Mouse (Mus musculus) heart, embryonic 14.5 days (tissue): ENCODE data around the gene Paics. TPM values are rescaled to one million over a fixed set of nuclear protein-coding genes. Genes with fewer than 3 reads are reported as not detected.
"Not testable (repeated sequence)": the region's sequence is repeated elsewhere in the genome, so short reads cannot be mapped to it uniquely, and the experiment has no call there.

Source experiments
- ATAC-seq: fragments of 200-750 bp; cut with Nextera tagmentation; 2 replicates; pipeline ENCODE4 v1.8.0; 2017; ENCODE audit warnings: low read depth, moderate TSS enrichment; ENCODE audit not compliant: insufficient number of reproducible peaks, insufficient read depth, low FRiP score
- H3K27ac ChIP-seq, 2 experiments: fragments of 200-500 bp in 1 of 2; fragments of 300-500 bp in 1 of 2; sonication (generic) in 1 of 2; replicated peaks in 1 of 2; 2 replicates each; pipeline ENCODE4 v1.5.1; 2012 to 2014; ENCODE audit warnings: low read depth in 2 of 2, low read length in 2 of 2, control low read depth in 1 of 2, mild to moderate bottlenecking in 1 of 2, mixed read lengths in 1 of 2; ENCODE audit not compliant: control insufficient read depth in 1 of 2, insufficient read depth in 1 of 2
- H3K27me3 ChIP-seq: fragments of 300-500 bp; sonication (generic); 2 replicates; pipeline ENCODE4 v1.6.1; 2014; ENCODE audit warnings: mild to moderate bottlenecking, low read length, control low read depth; ENCODE audit not compliant: control insufficient read depth, insufficient read depth
- H3K36me3 ChIP-seq: fragments of 300-500 bp; sonication (generic); 2 replicates; pipeline ENCODE4 v1.6.1; 2014; ENCODE audit warnings: mild to moderate bottlenecking, control low read depth, low read length, mixed read lengths; ENCODE audit not compliant: control insufficient read depth, insufficient read depth
- H3K4me1 ChIP-seq, 2 experiments: fragments of 200-500 bp in 1 of 2; fragments of 300-500 bp in 1 of 2; sonication (generic) in 1 of 2; 2 replicates each; pipeline ENCODE4 v1.6.1; 2012 to 2014; ENCODE audit warnings: low read length in 2 of 2, control low read depth in 1 of 2, mixed read lengths in 1 of 2; ENCODE audit not compliant: control insufficient read depth in 2 of 2, insufficient read depth in 2 of 2
- H3K4me2 ChIP-seq: fragments of 300-500 bp; sonication (generic); 2 replicates; pipeline ENCODE4 v1.6.1; 2014; ENCODE audit warnings: mild to moderate bottlenecking, low read length
- H3K4me3 ChIP-seq, 2 experiments: fragments of 200-500 bp in 1 of 2; fragments of 300-500 bp in 1 of 2; sonication (generic) in 1 of 2; 2 replicates each; pipeline ENCODE4 v1.5.1; 2012 to 2014; ENCODE audit warnings: low read length in 2 of 2, mild to moderate bottlenecking in 2 of 2, control low read depth in 1 of 2, low read depth in 1 of 2, moderate library complexity in 1 of 2; ENCODE audit not compliant: control insufficient read depth in 1 of 2, insufficient read depth in 1 of 2
- H3K9ac ChIP-seq: fragments of 300-500 bp; sonication (generic); 2 replicates; pipeline ENCODE4 v1.6.1; 2014; ENCODE audit warnings: mild to moderate bottlenecking, low read length
- H3K9me3 ChIP-seq: fragments of 300-500 bp; sonication (generic); 2 replicates; pipeline ENCODE4 v1.6.1; 2016; ENCODE audit warnings: low read length, control low read depth; ENCODE audit not compliant: control insufficient read depth
- WGBS: fragments of 180-500 bp; shearing (Covaris S2); extraction: QIAGEN DNeasy Blood & Tissue Kit; methylation state at CpG from one replicate; pipeline ENCODE4 v1.1.7; 2014; 5-methylcytosine and 5-hydroxymethylcytosine counted together
- polyA plus RNA-seq: library from polyadenylated mRNA; unstranded; fragments of >200 nt; fragmentation: Nextera tagmentation; extraction: Ambion mirVana; gene quantifications from 2 replicates; pipeline ENCODE4 v1.2.1, GENCODE M21; 2014

Paics gene
- polyA plus RNA-seq, 1 experiment from 2014 or later = 231 TPM

- WGBS = 88% methylated on average over 3 of the region's 3 CpGs
- Histone ChIP-seq H3K9ac (no peak overlapping the region), H3K36me3 (peaks cover 98% of the 10 kb centered on the region), H3K4me2 (no peak overlapping the region), H3K27me3 (no peaks in the 10 kb centered on the region), H3K4me1 (no peaks in the 10 kb centered on the region), H3K9me3 (no peaks in the 10 kb centered on the region), H3K27ac (no peak overlapping the region), H3K4me3 (no peak overlapping the region)
- ATAC-seq = no peak
Measured at GRCm38 (mm10) chr5:76964651-76965050, 13.5 kb downstream of the Paics start.

GRCm38 (mm10) chr5:76969250-76969649 lies 18.1 kb downstream of the Paics start:
- ATAC-seq = no peak
- peaks cover 61% of the 10 kb centered on the region for H3K36me3 ChIP-seq
- no peak overlapping the region for H3K9ac ChIP-seq
- WGBS = 77% methylated on average over 5 of the region's 5 CpGs
- H3K4me3 ChIP-seq = no peak overlapping the region
- H3K4me2 ChIP-seq = no peak overlapping the region
- no peaks in the 10 kb centered on the region for H3K9me3 ChIP-seq
- no peak overlapping the region for H3K27ac ChIP-seq
- no peaks in the 10 kb centered on the region for H3K27me3 ChIP-seq
- H3K4me1 ChIP-seq = peaks cover 0 to 10% of the 10 kb centered on the region in 2 experiments; a peak in 1 of 4 replicates

DNA sequence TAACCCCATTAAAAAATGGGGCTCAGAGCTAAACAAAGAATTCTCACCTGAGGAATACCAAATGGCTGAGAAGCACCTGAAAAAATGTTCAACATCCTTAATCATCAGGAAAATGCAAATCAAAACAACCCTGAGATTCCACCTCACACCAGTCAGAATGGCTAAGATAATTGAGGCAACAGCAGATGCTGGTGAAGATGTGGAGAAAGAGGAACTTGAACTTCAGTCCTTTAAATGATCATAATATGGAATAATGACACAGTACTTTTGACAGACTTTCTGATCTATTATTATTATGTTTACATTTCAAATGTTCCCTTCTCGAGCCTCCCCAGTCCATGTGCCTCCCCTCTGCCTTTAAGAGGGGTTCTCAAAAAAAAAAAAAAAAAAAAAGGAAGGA lies 20.0 kb downstream of the Paics start:
- 83% methylated on average over 1 of the region's 1 CpGs for WGBS

GRCm38 (mm10) chr5:76973488-76973887 lies 22.4 kb downstream of the Paics start:
- 61% methylated on average over 3 of the region's 3 CpGs for WGBS
- H3K27me3 ChIP-seq = no peaks in the 10 kb centered on the region
- ATAC-seq = no peak
- H3K27ac ChIP-seq = no peak overlapping the region
- peak overlapping the region; percentile 92; the same call in 1 of the 2 replicates for H3K9ac ChIP-seq
- H3K4me2 ChIP-seq = peak overlapping the region; percentile 94
- no peaks in the 10 kb centered on the region for H3K9me3 ChIP-seq
- peaks cover 42% of the 10 kb centered on the region for H3K36me3 ChIP-seq
- H3K4me3 ChIP-seq = peak overlapping the region in 1 of 2 experiments; percentile 88; a peak in 1 of 4 replicates
- peaks cover 0 to 16% of the 10 kb centered on the region in 2 experiments; a peak in 2 of 4 replicates for H3K4me1 ChIP-seq

More for the DNA sequence above, 20.0 kb downstream of the Paics start:
- H3K9ac ChIP-seq, H3K4me3 ChIP-seq, H3K27me3 ChIP-seq, H3K9me3 ChIP-seq, H3K4me2 ChIP-seq, H3K27ac ChIP-seq, ATAC-seq: not testable (repeated sequence)
- H3K36me3 ChIP-seq = peaks cover 43% of the 10 kb centered on the region
- H3K4me1 ChIP-seq = peaks cover 0 to 16% of the 10 kb centered on the region in 2 experiments; a peak in 2 of 4 replicates

- H3K27ac ChIP-seq = peak overlapping the region in 1 of 2 experiments; percentile 88; a peak in 1 of 4 replicates
Measured at GRCm38 (mm10) chr5:76974207-76974553, 23.1 kb downstream of the Paics start.

DNA sequence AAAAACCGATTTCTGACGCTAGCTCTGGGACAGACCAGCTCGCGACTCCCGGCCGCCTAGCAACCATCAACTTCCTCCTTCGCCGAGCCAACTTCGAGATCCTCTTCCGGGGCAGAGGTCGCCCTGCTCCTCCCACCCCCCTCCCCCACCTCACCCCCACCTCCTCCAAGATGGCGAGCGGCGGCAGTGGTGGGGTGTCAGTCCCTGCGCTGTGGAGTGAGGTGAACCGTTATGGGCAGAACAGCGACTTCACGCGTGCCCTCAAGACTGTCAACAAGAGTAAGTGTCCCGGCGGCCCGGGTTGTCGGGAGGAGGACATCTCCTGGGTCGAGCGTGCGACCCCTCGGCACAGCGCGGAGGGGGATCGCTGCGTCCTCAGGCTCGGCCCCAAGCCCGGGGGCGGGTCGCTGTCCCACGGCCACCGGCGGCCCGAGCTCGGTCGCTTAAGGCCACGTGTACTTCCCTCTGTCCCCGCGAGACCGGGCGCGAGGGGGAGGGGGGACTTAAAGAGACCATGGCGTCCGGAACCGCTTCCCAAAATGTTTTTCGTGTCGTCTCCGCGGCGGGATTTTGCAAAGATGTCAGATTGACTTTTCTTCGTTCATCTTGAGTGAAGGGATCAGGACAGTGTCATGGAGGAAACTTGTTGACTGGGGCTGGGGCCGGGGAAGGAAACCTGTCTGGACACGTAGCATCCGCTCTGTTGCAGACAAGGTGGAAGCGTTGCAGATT lies 23.6 kb downstream of the Paics start, which contains the start of gene Srp72:
Gene Srp72 (plus strand): TSS at position 130 of the 732 bp plus-strand sequence.
- Histone ChIP-seq H3K27ac (peak within 1 kb of the TSS; percentile 88 to 94), H3K36me3 (peaks cover 42% of the 10 kb centered on the region), H3K9me3 (no peaks in the 10 kb centered on the region), H3K4me3 (peak within 1 kb of the TSS; percentile 88 to 96), H3K9ac (peak within 1 kb of the TSS; percentile 92), H3K4me1 (peaks cover 0 to 16% of the 10 kb centered on the region in 2 experiments; a peak in 2 of 4 replicates), H3K27me3 (no peaks in the 10 kb centered on the region), H3K4me2 (peak within 1 kb of the TSS; percentile 94)
- ATAC-seq = peak; percentile 90
- under 1% methylated on average over 60 of the region's 60 CpGs for WGBS

More at GRCm38 (mm10) chr5:76974207-76974553, 23.1 kb downstream of the Paics start:
- Histone ChIP-seq H3K4me2 (peak overlapping the region; percentile 94), H3K27me3 (no peaks in the 10 kb centered on the region), H3K9me3 (no peaks in the 10 kb centered on the region), H3K4me3 (peak overlapping the region; percentile 88 to 96), H3K9ac (peak overlapping the region; percentile 92), H3K36me3 (peaks cover 42% of the 10 kb centered on the region), H3K4me1 (peaks cover 0 to 16% of the 10 kb centered on the region in 2 experiments; a peak in 2 of 4 replicates)
- WGBS = 2% methylated on average over 17 of the region's 17 CpGs
- 0 out of 2 replicates have a peak, but pooled peaks have one; percentile 6 for ATAC-seq

- Histone ChIP-seq H3K4me3 (peak overlapping the region in 1 of 2 experiments; percentile 88; a peak in 2 of 4 replicates), H3K4me1 (peaks cover 0 to 16% of the 10 kb centered on the region in 2 experiments; a peak in 2 of 4 replicates), H3K4me2 (peak overlapping the region; percentile 94), H3K27me3 (no peaks in the 10 kb centered on the region), H3K9me3 (no peaks in the 10 kb centered on the region), H3K9ac (no peak overlapping the region), H3K36me3 (peaks cover 44% of the 10 kb centered on the region), H3K27ac (no peak overlapping the region)
- 87% methylated on average over 8 of the region's 8 CpGs for WGBS
- no peak for ATAC-seq
Measured at GRCm38 (mm10) chr5:76975736-76976135, 24.6 kb downstream of the Paics start.
